Mouse (Mus musculus): Measurements from ENCODE around the gene Scgb1b30.
"Not testable (repeated sequence)": the region's sequence is repeated elsewhere in the genome, so short reads cannot be mapped to it uniquely, and the experiment has no call there.

Gene Scgb1b30

GRCm38 (mm10) chr7:34094911-34095481 is at the start of gene Scgb1b30:
Gene Scgb1b30, plus strand, starts transcription at chr7:34095431.
- no peak for DNase-seq

DNA sequence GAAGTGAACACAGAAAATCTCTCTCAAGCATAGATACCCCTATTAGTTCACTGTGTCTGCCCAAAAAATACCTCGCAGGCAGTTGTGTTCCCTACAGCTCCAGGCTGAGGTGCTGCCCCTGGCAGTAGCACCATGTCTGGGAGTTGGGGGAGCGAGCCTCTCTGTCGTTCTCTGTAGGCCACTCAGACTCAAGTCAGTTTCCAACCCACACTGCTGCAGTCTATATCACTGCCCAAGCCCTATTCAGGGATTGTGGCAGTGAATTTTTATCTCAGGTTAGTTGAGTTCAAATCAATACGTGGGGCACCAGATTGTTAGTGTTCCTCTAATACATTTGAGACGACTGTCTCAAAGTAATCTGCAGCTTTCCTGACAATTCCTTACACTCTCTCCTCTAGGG is 27.1 kb upstream of the Scgb1b30 start:
- not testable (repeated sequence) for DNase-seq

- DNase-seq: no peak
Observed at GRCm38 (mm10) chr7:34100002-34100401, 4.8 kb downstream of the Scgb1b30 start.

DNA sequence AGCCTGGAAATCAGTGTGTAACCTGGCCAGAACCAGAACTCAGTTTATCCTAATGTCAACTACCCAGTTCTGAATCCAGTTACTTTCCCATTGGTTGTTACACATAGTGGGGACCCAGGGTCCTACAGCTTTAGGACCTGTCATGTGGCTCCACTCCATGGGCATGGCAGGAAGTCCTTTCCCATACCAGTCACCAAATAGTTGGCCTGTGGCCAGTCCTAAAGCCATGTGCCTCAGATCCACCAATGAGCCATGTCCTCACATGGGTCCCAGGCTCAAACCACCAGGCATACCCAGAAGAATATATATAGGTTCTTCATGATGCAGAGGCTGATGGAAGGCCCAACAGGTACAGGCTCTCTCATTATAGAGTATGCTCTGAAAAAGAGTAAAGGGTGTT is 6.0 kb downstream of the Scgb1b30 start:
- DNase-seq: no peak

DNA sequence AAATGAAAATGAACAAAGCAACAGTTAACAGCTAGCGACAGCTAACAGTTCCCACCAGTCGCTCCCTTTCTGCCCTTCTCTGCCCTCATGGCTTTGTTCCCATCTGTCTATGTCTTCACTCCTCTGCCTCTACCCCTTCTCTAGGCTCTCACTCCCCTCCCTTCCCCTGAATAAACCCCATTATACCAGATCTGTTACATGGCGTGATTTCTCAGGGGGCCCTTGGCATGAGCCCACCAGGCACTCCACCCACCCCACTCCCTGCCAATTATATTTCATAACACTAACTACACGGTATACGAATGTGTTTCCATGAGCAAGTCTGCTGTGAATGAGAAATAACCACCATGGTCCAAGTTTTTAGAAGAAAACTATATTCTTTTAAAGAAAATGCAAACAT is 14.0 kb downstream of the Scgb1b30 start:
- no peak for DNase-seq

- DNase-seq: no peak
Observed at GRCm38 (mm10) chr7:34116601-34117000, 21.4 kb downstream of the Scgb1b30 start.

GRCm38 (mm10) chr7:34120636-34121035 is 25.4 kb downstream of the Scgb1b30 start:
- DNase-seq: not testable (repeated sequence)

- no peak for DNase-seq
Observed at GRCm38 (mm10) chr7:34122987-34123720, 27.9 kb downstream of the Scgb1b30 start.

GRCm38 (mm10) chr7:34125346-34125745 is 30.1 kb downstream of the Scgb1b30 start:
- no peak for DNase-seq

DNA sequence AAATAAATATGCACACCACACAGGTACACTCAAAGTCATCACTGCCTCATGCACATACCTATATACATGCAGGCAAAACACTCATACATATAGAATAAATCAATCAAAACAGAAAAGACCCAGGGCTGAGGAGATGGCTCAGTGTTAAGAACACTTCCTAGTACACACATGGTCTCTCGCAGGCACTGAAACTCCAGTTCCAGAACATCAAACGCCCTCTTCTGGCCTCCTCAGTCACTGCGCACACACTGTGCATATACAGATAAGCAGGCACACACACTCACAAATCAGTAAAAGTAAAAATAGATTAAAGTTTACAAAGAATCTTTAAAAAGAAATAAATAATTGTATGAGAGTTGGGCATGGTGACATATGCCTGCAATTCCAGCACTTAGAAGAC is 31.1 kb downstream of the Scgb1b30 start:
- DNase-seq: no peak

GRCm38 (mm10) chr7:34131118-34131517 is 35.9 kb downstream of the Scgb1b30 start:
- DNase-seq: no peak

- no peak for DNase-seq
Observed at GRCm38 (mm10) chr7:34131959-34132354, 36.7 kb downstream of the Scgb1b30 start.

- peak; percentile 16 to 49 for DNase-seq
Observed at GRCm38 (mm10) chr7:34132355-34133079, 37.3 kb downstream of the Scgb1b30 start.

DNA sequence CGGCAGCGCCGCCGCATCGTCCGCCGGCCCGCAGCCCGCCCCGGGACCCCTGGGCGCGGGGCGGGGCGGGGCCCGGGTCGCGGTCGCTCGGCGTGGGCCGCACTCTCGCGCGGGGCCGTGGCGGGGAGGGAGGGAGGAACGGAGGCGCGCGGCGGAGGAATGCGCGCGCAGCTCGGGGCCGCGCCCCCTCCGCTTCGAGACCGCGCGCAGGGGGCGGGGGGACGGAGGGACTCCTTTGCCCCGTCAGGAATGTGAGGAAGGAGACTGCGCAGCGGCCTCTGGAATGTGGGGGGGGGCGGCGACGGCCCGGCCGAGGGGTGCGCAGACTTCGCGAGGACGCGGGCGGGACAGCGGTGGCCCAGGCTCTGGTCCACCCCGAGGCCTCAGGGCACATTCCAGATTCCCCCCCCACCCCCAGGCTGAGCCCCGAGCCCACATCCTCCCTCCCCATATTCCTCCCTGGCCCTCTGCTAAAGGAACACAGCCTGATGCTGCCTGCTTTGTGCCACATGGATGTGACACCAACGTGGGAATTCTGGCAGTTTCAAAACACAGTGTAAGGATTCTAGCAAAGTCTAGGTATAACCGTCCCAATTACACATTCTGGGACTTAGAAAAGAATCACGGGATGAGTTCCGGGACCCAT is 38.0 kb downstream of the Scgb1b30 start, which contains the start of gene Wtip:
Gene Wtip (minus strand): TSS at position 152 of the 646 bp plus-strand sequence.
- peak; percentile 89 to 94 for DNase-seq

DNA sequence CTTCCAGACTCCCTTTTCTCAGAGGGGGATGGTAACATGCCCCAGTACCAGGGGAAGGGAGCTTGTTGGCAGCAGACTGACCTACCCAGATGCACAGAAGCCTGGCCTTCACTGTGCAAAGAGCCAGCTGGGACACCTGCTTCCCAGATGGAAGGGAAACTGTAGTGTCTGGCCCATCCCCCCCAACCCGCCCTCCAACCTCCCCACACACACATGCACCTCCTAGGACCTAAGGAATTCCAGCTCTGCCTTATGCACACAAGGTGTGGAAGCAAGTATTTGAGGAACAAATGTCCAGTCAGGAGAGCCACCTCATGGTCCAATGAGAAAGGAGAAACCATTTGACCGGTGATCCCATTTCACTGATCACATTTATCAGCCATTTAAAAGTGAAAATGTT is 39.1 kb downstream of the Scgb1b30 start:
- no peak for DNase-seq

- no peak for DNase-seq
Observed at GRCm38 (mm10) chr7:34139493-34139892, 44.3 kb downstream of the Scgb1b30 start.

GRCm38 (mm10) chr7:34141123-34141522 is 45.9 kb downstream of the Scgb1b30 start:
- no peak for DNase-seq

DNA sequence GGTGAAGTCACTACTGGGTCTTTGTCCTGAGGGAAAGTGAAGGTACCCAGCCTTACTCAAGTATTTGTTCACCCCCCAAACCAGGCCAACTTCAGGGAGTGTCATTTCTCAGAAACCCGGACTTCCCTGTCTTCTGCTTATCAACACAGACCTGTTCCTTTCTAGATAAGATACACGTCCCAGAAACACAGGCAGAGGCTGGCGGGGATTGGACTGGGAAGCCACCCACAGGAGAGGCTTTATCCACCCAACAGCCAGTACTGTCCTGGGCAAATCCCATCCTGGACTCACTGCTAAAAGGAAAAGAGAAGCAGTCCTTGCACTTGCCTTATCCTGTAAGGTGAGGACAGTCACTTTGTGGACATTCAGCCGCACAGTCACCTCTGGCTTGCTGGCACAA is 52.0 kb downstream of the Scgb1b30 start:
- no peak for DNase-seq

Measured in kidney, postnatal 25 days (tissue).